Mouse (Mus musculus): Measurements from ENCODE around the gene Ptgis.

GRCm38 (mm10) chr2:167252057-167252687 lies 11.8 kb upstream of the Ptgis start:
- no peak for TF ChIP-seq POLR2A (IDR thresholded peaks at IDR 0.05; ENCODE audit: borderline replicate concordance, control insufficient read depth, low read depth, low read length)
- TF ChIP-seq CTCF (IDR thresholded peaks at IDR 0.05; ENCODE audit: control insufficient read depth, insufficient read depth, low read length): no peak
